Mouse (Mus musculus) megakaryocyte, embryonic 14.5 days (primary cell): ENCODE measurements at regions not wholly inside any gene's neighbourhood (a gene's known extent, or its start where the extent isn't known, plus 50 kb on each side); places are given as distances from the start of the nearest gene placed in this dataset.

Experiments
- FLI1 ChIP-seq: IDR thresholded peaks from 2 replicates; pipeline ENCODE4 v1.6.1; 2012; ENCODE audit warnings: low read length, inconsistent platforms, mixed read lengths
- GATA1 ChIP-seq: IDR thresholded peaks from 3 replicates; pipeline ENCODE4 v1.6.1; 2012; ENCODE audit warnings: mixed read lengths, low read length, inconsistent platforms, borderline replicate concordance

GRCm38 (mm10) chr19:60146451-60147190, 79.9 kb downstream of the Fam204a start:
- TF ChIP-seq GATA1, result no peak
- no peak for TF ChIP-seq FLI1
